Mouse (Mus musculus) kidney, postnatal 0 days (tissue): ENCODE data around the gene Jhy. TPM values are rescaled to one million over a fixed set of nuclear protein-coding genes. Genes with fewer than 3 reads are reported as not detected.

Experiments
- ATAC-seq: fragments of 200-750 bp; cut with Nextera tagmentation; replicated peaks from 2 replicates; pipeline ENCODE4 v1.8.0; 2017; ENCODE audit warnings: low read depth, moderate number of reproducible peaks, moderate TSS enrichment, moderate library complexity; ENCODE audit not compliant: low FRiP score
- DNase-seq: peaks from one replicate; pipeline ENCODE4 v3.0.0-alpha.2; 2016; ENCODE audit warnings: low spot score
- H3K27ac ChIP-seq: fragments of 300-500 bp; sonication (generic); 2 replicates; pipeline ENCODE4 v1.5.1; 2014; ENCODE audit warnings: mild to moderate bottlenecking
- H3K27me3 ChIP-seq: fragments of 300-500 bp; sonication (generic); 2 replicates; pipeline ENCODE4 v1.6.1; 2014; ENCODE audit warnings: low read length, mixed read lengths; ENCODE audit not compliant: insufficient read depth
- H3K36me3 ChIP-seq: fragments of 300-500 bp; sonication (generic); 2 replicates; pipeline ENCODE4 v1.6.1; 2014; ENCODE audit warnings: low read length, mixed read lengths; ENCODE audit not compliant: insufficient read depth
- H3K4me1 ChIP-seq: fragments of 300-500 bp; sonication (generic); replicated peaks from 2 replicates; pipeline ENCODE4 v1.6.1; 2014; ENCODE audit warnings: antibody characterized with exemption, low read length, mixed read lengths; ENCODE audit not compliant: insufficient read depth
- H3K4me2 ChIP-seq: fragments of 300-500 bp; sonication (generic); 2 replicates; pipeline ENCODE4 v1.6.1; 2014; ENCODE audit warnings: mild to moderate bottlenecking, low read length, moderate library complexity, mixed read lengths
- H3K4me3 ChIP-seq: fragments of 300-500 bp; sonication (generic); replicated peaks from 2 replicates; pipeline ENCODE4 v1.5.1; 2014; ENCODE audit warnings: low read depth, low read length
- H3K9ac ChIP-seq: fragments of 300-500 bp; sonication (generic); 2 replicates; pipeline ENCODE4 v1.6.1; 2014; ENCODE audit warnings: low read depth, low read length
- H3K9me3 ChIP-seq: fragments of 300-500 bp; sonication (generic); replicated peaks from 2 replicates; pipeline ENCODE4 v1.6.1; 2016; ENCODE audit warnings: low read length, inconsistent platforms, mixed read lengths
- CTCF ChIP-seq: IDR thresholded peaks from 2 replicates; pipeline ENCODE4 v1.5.1; 2016; ENCODE audit warnings: antibody characterized with exemption, low read depth, mild to moderate bottlenecking, moderate library complexity
- WGBS: fragments of 180-500 bp; shearing (Covaris S2); extraction: QIAGEN DNeasy Blood & Tissue Kit; methylation state at CpG from one replicate; pipeline ENCODE4 v1.1.7; 2014; 5-methylcytosine and 5-hydroxymethylcytosine counted together
- polyA plus RNA-seq: library from polyadenylated mRNA; unstranded; fragments of >200 nt; fragmentation: Nextera tagmentation; extraction: Ambion mirVana; gene quantifications from 2 replicates; pipeline ENCODE4 v1.2.1, GENCODE M21; 2015

Gene Jhy
- polyA plus RNA-seq, 1 experiment from 2014 or later, result 0.17 TPM

DNA sequence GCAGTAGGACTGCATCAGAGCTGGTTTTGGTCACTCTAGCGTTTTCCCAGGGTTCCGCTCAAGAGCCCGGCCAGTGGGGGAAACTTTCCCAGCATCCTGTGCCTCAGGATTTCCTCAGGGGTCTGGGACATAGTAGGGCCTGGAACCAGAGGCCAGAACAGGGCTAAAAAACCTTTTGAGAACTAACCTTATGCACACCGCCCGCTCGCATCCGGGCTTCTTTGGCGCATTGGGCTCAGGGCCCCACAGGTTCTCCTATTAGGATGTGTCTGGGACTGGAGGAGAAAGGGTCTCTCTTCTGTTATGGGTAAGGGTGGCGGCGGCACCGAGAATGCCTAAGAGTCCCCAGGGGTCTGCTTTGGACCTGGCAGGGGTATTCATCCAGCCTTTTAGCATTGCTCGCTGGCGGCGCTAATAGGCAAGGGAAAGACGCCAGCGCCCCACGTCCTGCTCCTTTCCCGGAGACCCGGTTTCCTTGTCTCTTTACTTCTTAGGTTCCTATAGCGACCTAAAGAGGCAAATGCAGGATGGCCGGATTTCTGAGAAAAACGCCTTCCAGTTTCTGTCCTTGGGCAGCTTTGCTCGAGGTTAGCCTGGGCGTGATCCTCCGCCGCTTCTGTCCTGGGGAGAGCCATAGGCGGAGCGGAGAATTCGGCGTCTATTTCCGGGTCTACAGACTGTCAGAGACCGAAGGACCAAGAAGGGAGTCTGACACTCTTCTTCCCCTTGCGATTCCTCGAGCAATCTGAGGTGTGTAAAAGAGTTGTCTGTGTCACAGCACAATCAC, 92.4 kb downstream of the Jhy start:
- peaks cover 81% of the 10 kb centered on the region for H3K27me3 ChIP-seq
- WGBS, result under 1% methylated on average over 34 of the region's 34 CpGs

DNA sequence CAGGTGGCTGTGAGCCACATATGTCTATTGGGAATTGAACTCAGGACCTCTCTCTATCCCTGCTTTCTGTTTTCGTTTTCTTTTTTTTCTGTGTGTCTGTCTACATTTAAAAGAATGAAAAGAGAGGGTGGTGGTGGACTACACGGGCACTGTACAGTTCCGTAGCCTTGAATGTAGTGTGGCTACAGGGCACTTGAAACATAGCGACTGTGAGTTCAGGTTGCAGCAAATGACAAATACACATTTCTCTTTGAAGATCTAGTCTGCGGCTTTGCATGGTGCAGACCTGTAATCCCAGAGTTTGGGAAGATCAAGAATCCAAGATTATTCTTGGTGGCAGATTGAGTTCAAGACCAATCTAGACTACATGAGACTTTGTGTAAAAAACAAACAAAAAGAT, 93.6 kb downstream of the Jhy start:
- no peak for DNase-seq
- no peak for TF ChIP-seq CTCF
- Histone ChIP-seq H3K27me3 (peaks cover 69% of the 10 kb centered on the region), H3K36me3 (no peaks in the 10 kb centered on the region), H3K4me3 (no peak overlapping the region), H3K4me2 (no peak overlapping the region), H3K27ac (no peak overlapping the region), H3K9me3 (no peaks in the 10 kb centered on the region), H3K9ac (no peak overlapping the region), H3K4me1 (no peaks in the 10 kb centered on the region)
- WGBS, result 85% methylated on average over 5 of the region's 5 CpGs
- no peak for ATAC-seq

More for the DNA sequence above, 92.4 kb downstream of the Jhy start:
- TF ChIP-seq CTCF, result no peak
- H3K4me3 ChIP-seq, result no peak overlapping the region
- no peaks in the 10 kb centered on the region for H3K36me3 ChIP-seq
- H3K9ac ChIP-seq, result no peak overlapping the region
- H3K27ac ChIP-seq, result no peak overlapping the region
- ATAC-seq (no peak), DNase-seq (no peak)
- H3K4me2 ChIP-seq, result peak overlapping the region; percentile 5; the same call in 1 of the 2 replicates
- no peaks in the 10 kb centered on the region for H3K9me3 ChIP-seq
- no peaks in the 10 kb centered on the region for H3K4me1 ChIP-seq

DNA sequence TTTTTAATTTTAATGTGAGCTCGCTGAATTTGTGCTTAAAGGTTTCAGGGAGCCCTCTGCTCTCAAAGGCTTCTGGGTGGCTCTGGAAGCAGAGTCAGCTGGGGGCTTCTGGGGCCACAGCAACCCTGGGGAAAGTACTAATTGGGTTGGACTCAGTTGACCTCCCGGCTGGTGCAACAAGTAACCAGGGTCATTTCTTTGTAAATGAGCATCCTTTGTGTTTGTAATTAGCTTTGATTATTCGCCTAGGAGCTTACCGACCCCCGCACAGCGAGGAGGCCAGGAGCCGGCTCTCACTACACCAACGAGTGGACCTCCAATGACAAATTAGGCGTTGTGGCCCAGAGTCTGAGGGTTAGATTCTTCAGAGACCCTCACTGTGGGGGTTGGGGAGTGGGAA, 104.7 kb downstream of the Jhy start:
- no peaks in the 10 kb centered on the region for H3K9me3 ChIP-seq
- no peak for TF ChIP-seq CTCF
- H3K4me3 ChIP-seq, result peak overlapping the region; percentile 30; the same call in 1 of the 2 replicates
- no peaks in the 10 kb centered on the region for H3K36me3 ChIP-seq
- H3K27me3 ChIP-seq, result peaks cover 10% of the 10 kb centered on the region
- no peak for ATAC-seq
- H3K9ac ChIP-seq, result no peak overlapping the region
- H3K4me2 ChIP-seq, result peak overlapping the region; percentile 58
- no peak for DNase-seq
- WGBS, result 7% methylated on average over 9 of the region's 9 CpGs
- H3K4me1 ChIP-seq, result 0 out of 2 replicates have a peak, but pooled peaks cover 3% of the 10 kb centered on the region
- H3K27ac ChIP-seq, result no peak overlapping the region

DNA sequence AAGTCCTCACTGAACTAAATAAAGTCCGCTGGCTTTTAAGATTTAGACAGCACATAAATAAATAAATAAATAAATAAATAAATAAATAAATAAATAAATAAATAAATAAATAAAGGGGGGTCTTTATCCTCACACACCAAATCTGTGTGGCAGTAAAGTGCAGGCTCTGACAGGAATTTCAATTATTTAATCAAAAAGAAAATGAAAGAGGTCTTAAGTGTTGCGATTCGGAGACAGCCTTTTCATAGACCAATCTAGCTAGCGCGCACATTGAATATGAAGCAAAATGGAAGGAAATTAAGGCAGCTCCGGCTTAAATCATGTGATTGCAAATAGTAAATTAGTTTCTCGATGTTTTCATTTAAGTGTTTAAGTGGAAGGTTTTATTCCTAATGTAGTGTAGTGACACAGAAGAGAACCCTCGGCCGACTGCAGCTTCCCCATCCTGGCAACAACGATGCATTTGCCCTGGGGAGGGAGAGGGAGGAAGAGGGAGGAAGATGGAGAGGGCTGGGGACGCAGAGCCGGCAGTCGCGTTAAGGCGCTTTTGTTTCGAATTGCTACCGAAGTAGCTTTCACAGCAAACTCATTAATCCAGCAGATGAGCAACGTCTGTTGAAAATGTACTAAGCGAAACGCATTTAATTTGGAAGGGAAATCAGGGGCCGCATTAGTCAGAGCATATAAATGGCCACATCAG, 105.3 kb downstream of the Jhy start:
- no peaks in the 10 kb centered on the region for H3K36me3 ChIP-seq
- H3K27ac ChIP-seq, result no peak overlapping the region
- H3K4me1 ChIP-seq, result 0 out of 2 replicates have a peak, but pooled peaks cover 3% of the 10 kb centered on the region
- peaks cover 10% of the 10 kb centered on the region for H3K27me3 ChIP-seq
- peak overlapping the region; percentile 30 for H3K4me3 ChIP-seq
- 8% methylated on average over 21 of the region's 21 CpGs for WGBS
- ATAC-seq, result no peak
- H3K9ac ChIP-seq, result no peak overlapping the region
- H3K9me3 ChIP-seq, result no peaks in the 10 kb centered on the region
- peak overlapping the region; percentile 58 for H3K4me2 ChIP-seq
- peak; percentile 59 for DNase-seq
- no peak for TF ChIP-seq CTCF

DNA sequence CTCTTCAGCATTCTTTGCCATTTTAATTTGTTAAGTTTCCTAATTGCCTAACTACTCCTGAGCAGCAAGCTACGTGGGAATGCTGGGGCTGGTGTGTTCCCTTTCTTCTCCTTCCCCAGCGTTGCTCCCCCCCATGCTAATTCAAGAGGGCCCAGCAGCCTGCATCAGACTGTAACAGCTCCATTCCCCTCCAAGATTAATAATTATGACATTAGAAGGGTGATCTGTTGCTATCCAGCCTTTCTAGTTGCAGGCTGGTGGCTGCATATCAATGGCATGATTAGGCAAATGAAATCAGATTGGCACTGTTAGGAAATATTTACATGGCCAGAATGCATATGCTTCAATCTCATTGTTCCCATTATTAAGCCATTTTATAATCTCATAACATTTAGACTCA, 112.4 kb downstream of the Jhy start:
- H3K36me3 ChIP-seq, result no peaks in the 10 kb centered on the region
- ATAC-seq (no peak), DNase-seq (no peak)
- no peak overlapping the region for H3K4me2 ChIP-seq
- H3K4me3 ChIP-seq, result no peak overlapping the region
- WGBS, result 53% methylated on average over 2 of the region's 2 CpGs
- H3K9me3 ChIP-seq, result no peaks in the 10 kb centered on the region
- no peak for TF ChIP-seq CTCF
- H3K4me1 ChIP-seq, result no peaks in the 10 kb centered on the region
- H3K9ac ChIP-seq, result no peak overlapping the region
- no peak overlapping the region for H3K27ac ChIP-seq
- no peaks in the 10 kb centered on the region for H3K27me3 ChIP-seq

Other genes with a start within 250 kb of the Jhy start
- 1,937 and 2,022 TPM in 2 replicates for gene Hspa8, start 163.1 kb downstream of the Jhy start, polyA plus RNA-seq
- not detected in 2 replicates for gene Bsx, start 90.0 kb downstream of the Jhy start, polyA plus RNA-seq
- 0.41 and 0.46 TPM in 2 replicates for gene Crtam, start 40.5 kb upstream of the Jhy start, polyA plus RNA-seq
- gene Ubash3b, start 197.6 kb upstream of the Jhy start, polyA plus RNA-seq, result 7.5 TPM in 2 replicates